Mouse (Mus musculus) megakaryocyte, embryonic 14.5 days (primary cell): ENCODE results near the gene Grk5.

Experiments
- FLI1 ChIP-seq: IDR thresholded peaks from 2 replicates; pipeline ENCODE4 v1.6.1; 2012; ENCODE audit warnings: low read length, inconsistent platforms, mixed read lengths
- GATA1 ChIP-seq: IDR thresholded peaks from 3 replicates; pipeline ENCODE4 v1.6.1; 2012; ENCODE audit warnings: mixed read lengths, low read length, inconsistent platforms, borderline replicate concordance

DNA sequence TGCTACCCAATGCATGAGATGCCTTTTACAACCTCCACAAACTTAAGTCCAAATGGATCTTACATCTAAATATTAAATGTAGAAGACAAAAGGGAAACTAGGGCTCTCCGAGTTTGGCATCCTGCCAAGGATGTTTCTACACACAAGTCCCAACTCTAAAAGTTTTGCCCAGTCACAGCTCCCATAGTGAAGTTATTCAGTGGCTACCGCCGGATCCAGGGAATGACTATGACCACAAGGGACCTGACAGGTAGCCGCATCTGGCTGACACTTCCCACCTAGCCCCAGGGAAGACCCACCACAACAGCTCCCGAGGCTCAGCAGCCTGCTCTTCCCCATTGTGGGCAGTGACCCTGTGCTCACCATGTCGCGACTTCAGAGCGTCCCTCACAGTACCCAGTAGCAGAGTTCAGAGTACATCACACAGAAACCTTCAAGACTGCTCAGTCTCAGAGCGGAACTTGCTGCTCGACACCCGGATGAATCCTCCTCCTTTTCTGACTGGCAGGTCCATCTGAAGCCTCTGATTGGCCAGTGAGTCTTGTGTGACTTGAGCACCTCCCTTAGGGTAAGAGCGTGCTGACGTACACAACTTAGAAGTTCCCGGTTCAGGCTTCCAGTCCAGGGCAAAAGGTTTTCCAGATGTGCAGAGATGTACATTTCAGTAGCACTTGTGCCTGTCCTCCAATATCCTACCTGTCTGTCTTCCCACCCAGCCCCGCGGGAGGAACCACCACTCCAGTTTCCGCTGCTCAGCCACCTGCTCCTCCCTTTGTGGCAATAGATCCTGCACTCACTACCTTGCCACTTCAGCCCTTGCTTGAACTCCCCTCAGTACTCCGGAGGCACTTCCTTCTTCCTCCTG is 251.0 kb downstream of the Grk5 start, which contains the start of gene Zfp950:
- TF ChIP-seq GATA1 (no peak), FLI1 (no peak)
